Comparison of ENCODE assay signal across 13 mouse cellular contexts in the genomic region with DNA sequence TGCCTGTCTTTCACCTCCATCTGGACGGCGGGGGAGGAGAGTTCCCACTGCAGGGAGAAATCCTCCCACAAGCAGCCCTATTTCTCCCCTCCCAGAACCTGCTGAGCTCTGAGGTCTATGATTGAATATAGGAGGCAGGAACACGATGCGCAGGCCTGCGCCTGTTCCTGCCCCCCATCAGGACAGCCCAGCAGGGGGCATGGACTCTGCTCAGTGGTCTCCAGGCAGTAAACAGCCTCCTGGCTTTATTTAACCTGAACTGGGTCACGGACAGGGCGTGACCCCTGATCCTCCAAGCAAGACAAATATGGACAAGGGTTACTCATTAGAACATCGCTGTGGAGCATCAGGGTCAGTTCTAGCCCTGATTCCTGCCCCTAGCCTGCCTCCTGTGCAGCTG. TPM values are rescaled to one million over a fixed set of nuclear protein-coding genes. Genes with fewer than 3 reads are reported as not detected.
A peak's percentile ranks its signal among the peaks of the same experiment; 100 is the strongest.
DNase-seq lines count a peak whose midpoint lies in the region; ATAC-seq and TF ChIP-seq lines count a peak whose summit lies in the region.
"Had no signal": no experiment of that assay in that cellular context is flagged by ENCODE, and none has a peak within 500 bp of the region (broad histone marks: within the 10 kb centered on the region; RNA-seq: fewer than 3 reads in every experiment).

No protein-coding gene starts in this region.

- H3K4me1 ChIP-seq in midbrain, postnatal 0 days (ENCODE audit: insufficient read depth, low read length) = no peaks in the 10 kb centered on the region
- H3K4me1 ChIP-seq in midbrain, embryonic 13.5 days (replicated peaks) = 0 out of 2 replicates have a peak, but pooled peaks cover 5% of the 10 kb centered on the region

- H3K27ac ChIP-seq in midbrain, postnatal 0 days (ENCODE audit: low read depth, low read length) = no peak overlapping the region
- H3K27ac ChIP-seq in midbrain, embryonic 13.5 days = no peak overlapping the region
- H3K27ac ChIP-seq: hindbrain, embryonic 14.5 days had no signal

- DNase-seq in midbrain, postnatal 0 days (ENCODE audit: low spot score) = no peak
- DNase-seq in kidney, adult 8-10 months = peak; percentile 89 to 92
- peak; percentile 64 for DNase-seq in liver
- DNase-seq in yolk sac, embryonic 10.5 days (ENCODE audit: low spot score) = peak; percentile 89
- no peak for DNase-seq in urinary bladder, postnatal 4 days (ENCODE audit: low spot score in 2 of 2)
- DNase-seq: adrenal gland, postnatal 14 days; lung, adult 18-20 months had no signal

- peaks cover 53% of the 10 kb centered on the region for H3K36me3 ChIP-seq in midbrain, postnatal 0 days (ENCODE audit: insufficient read depth, low read length)
- H3K36me3 ChIP-seq in midbrain, embryonic 13.5 days = peaks cover 70% of the 10 kb centered on the region

- no peaks in the 10 kb centered on the region for H3K9me3 ChIP-seq in midbrain, postnatal 0 days (ENCODE audit: low read length)
- no peaks in the 10 kb centered on the region for H3K9me3 ChIP-seq in midbrain, embryonic 13.5 days
- H3K9me3 ChIP-seq: embryonic facial prominence, embryonic 10.5 days; heart, embryonic 12.5 days; megakaryocyte, embryonic 14.5 days had no signal

- H3K27me3 ChIP-seq in midbrain, postnatal 0 days (ENCODE audit: insufficient read depth, low read length) = no peaks in the 10 kb centered on the region
- no peaks in the 10 kb centered on the region for H3K27me3 ChIP-seq in midbrain, embryonic 13.5 days
- H3K27me3 ChIP-seq: heart, embryonic 12.5 days had no signal

- WGBS in midbrain, postnatal 0 days = 57% methylated on average over 8 of the region's 8 CpGs
- 44% methylated on average over 8 of the region's 8 CpGs for WGBS in midbrain, embryonic 13.5 days

- TF ChIP-seq CTCF in midbrain, postnatal 0 days (IDR thresholded peaks at IDR 0.05) = no peak

- H3K4me3 ChIP-seq in midbrain, postnatal 0 days (ENCODE audit: low read depth, low read length) = no peak overlapping the region
- no peak overlapping the region for H3K4me3 ChIP-seq in midbrain, embryonic 13.5 days (replicated peaks)
- H3K4me3 ChIP-seq: embryonic facial prominence, embryonic 10.5 days; heart, embryonic 12.5 days; megakaryocyte, embryonic 14.5 days had no signal

- no peak overlapping the region for H3K4me2 ChIP-seq in midbrain, postnatal 0 days (ENCODE audit: low read depth, low read length, poor library complexity, severe bottlenecking)
- H3K4me2 ChIP-seq in midbrain, embryonic 13.5 days (replicated peaks) = no peak overlapping the region
- H3K4me2 ChIP-seq: heart, embryonic 12.5 days; hindbrain, embryonic 14.5 days had no signal

- H3K9ac ChIP-seq in midbrain, postnatal 0 days (replicated peaks; ENCODE audit: low read length, poor library complexity, severe bottlenecking) = 0 out of 2 replicates have a peak overlapping the region, but pooled peaks have one; percentile 19
- no peak overlapping the region for H3K9ac ChIP-seq in midbrain, embryonic 13.5 days (replicated peaks)
- H3K9ac ChIP-seq: heart, embryonic 12.5 days; hindbrain, embryonic 14.5 days had no signal

- no peak for ATAC-seq in midbrain, postnatal 0 days (ENCODE audit: low FRiP score)
- no peak for ATAC-seq in midbrain, embryonic 13.5 days
- no peak for ATAC-seq in megakaryocyte progenitor cell, adult 5-6 weeks (replicated peaks; ENCODE audit: poor library complexity)

RNA-seq across cellular contexts. Expression of a gene that starts 4.3 kb away (rescaled TPM):
- not detected in 2 replicates for total RNA-seq in midbrain, postnatal 0 days (2014; rRNA removed)
- 0.11 TPM in 1 of 2 replicates, not detected in the other for polyA plus RNA-seq in midbrain, postnatal 0 days (2015; fragmentation: Nextera tagmentation; extraction: Ambion mirVana)
- 0.07 TPM in 1 of 2 replicates, not detected in the other for polyA plus RNA-seq in midbrain, embryonic 13.5 days (2015; fragmentation: Nextera tagmentation; extraction: Ambion mirVana)
- total RNA-seq in megakaryocyte progenitor cell, adult 5-6 weeks (2015) = 0.20 TPM in 1 of 2 replicates, not detected in the other
- not detected in 2 replicates for total RNA-seq in megakaryocyte progenitor cell, adult 5-6 weeks (2017)
- polyA plus RNA-seq: embryonic facial prominence, embryonic 10.5 days; hindbrain, embryonic 14.5 days had no signal

RNA-seq across cellular contexts. Expression of a gene that starts 10.8 kb away (rescaled TPM):
- 17.4 and 29.7 TPM in 2 replicates for total RNA-seq in midbrain, postnatal 0 days (2014; rRNA removed)
- polyA plus RNA-seq in midbrain, postnatal 0 days (2015; fragmentation: Nextera tagmentation; extraction: Ambion mirVana) = 4.5 and 4.8 TPM in 2 replicates
- polyA plus RNA-seq in midbrain, embryonic 13.5 days (2015; fragmentation: Nextera tagmentation; extraction: Ambion mirVana) = 6.8 and 8.1 TPM in 2 replicates
- 7.1 and 8.0 TPM in 2 replicates for total RNA-seq in megakaryocyte progenitor cell, adult 5-6 weeks (2015)
- 5.7 and 8.0 TPM in 2 replicates for total RNA-seq in megakaryocyte progenitor cell, adult 5-6 weeks (2017)

RNA-seq across cellular contexts. Expression of a gene that starts 17.8 kb away (rescaled TPM):
- total RNA-seq in midbrain, postnatal 0 days (2014; rRNA removed) = 0.66 and 0.76 TPM in 2 replicates
- polyA plus RNA-seq in midbrain, postnatal 0 days (2015; fragmentation: Nextera tagmentation; extraction: Ambion mirVana) = 1.6 and 1.9 TPM in 2 replicates
- polyA plus RNA-seq in midbrain, embryonic 13.5 days (2015; fragmentation: Nextera tagmentation; extraction: Ambion mirVana) = 2.0 and 2.5 TPM in 2 replicates
- total RNA-seq in megakaryocyte progenitor cell, adult 5-6 weeks (2015) = 16.3 and 16.5 TPM in 2 replicates
- 17.9 and 28.3 TPM in 2 replicates for total RNA-seq in megakaryocyte progenitor cell, adult 5-6 weeks (2017)

RNA-seq across cellular contexts. Expression of a gene that starts 21.2 kb away (rescaled TPM):
- 50.6 and 92.0 TPM in 2 replicates for total RNA-seq in midbrain, postnatal 0 days (2014; rRNA removed)
- polyA plus RNA-seq in midbrain, postnatal 0 days (2015; fragmentation: Nextera tagmentation; extraction: Ambion mirVana) = 34.3 and 44.6 TPM in 2 replicates
- polyA plus RNA-seq in midbrain, embryonic 13.5 days (2015; fragmentation: Nextera tagmentation; extraction: Ambion mirVana) = 27.5 and 31.5 TPM in 2 replicates
- 99.9 and 117 TPM in 2 replicates for total RNA-seq in megakaryocyte progenitor cell, adult 5-6 weeks (2015)
- 70.7 and 92.3 TPM in 2 replicates for total RNA-seq in megakaryocyte progenitor cell, adult 5-6 weeks (2017)

RNA-seq across cellular contexts. Expression of a gene that starts 42.9 kb away (rescaled TPM):
- total RNA-seq in midbrain, postnatal 0 days (2014; rRNA removed) = 121 and 129 TPM in 2 replicates
- 25.7 and 27.6 TPM in 2 replicates for polyA plus RNA-seq in midbrain, postnatal 0 days (2015; fragmentation: Nextera tagmentation; extraction: Ambion mirVana)
- polyA plus RNA-seq in midbrain, embryonic 13.5 days (2015; fragmentation: Nextera tagmentation; extraction: Ambion mirVana) = 58.2 and 61.8 TPM in 2 replicates
- total RNA-seq in megakaryocyte progenitor cell, adult 5-6 weeks (2015) = 147 and 148 TPM in 2 replicates
- 93.5 and 107 TPM in 2 replicates for total RNA-seq in megakaryocyte progenitor cell, adult 5-6 weeks (2017)

Comparison
In these comparisons a context has a peak if more than half of its experiments do, and no peak if none do; other contexts are left out.
1. DNase-seq: peak in kidney, adult 8-10 months (2 of 2), liver (single experiment) and yolk sac, embryonic 10.5 days (single experiment); none in midbrain, postnatal 0 days (single experiment) and urinary bladder, postnatal 4 days (0 of 2).